Mouse (Mus musculus): Measurements from ENCODE around the gene Ccdc120.

The Ccdc120 gene

GRCm38 (mm10) chrX:7750432-7751116 lies at the start of gene Ccdc120:
TSS of gene Ccdc120 (minus strand) at chrX:7750905.
- in situ Hi-C loops (cut with MboI; ENCODE audit: unreplicated experiment in 2 of 2) = loop anchor here in 1 of 2 experiments (5.0 kb wide), 1 partner anchor 267 kb away; the partner anchor contains the start of gene Glod5

GRCm38 (mm10) chrX:7797327-7797726 lies 46.6 kb upstream of the Ccdc120 start:
- in situ Hi-C loops (cut with MboI; ENCODE audit: unreplicated experiment in 2 of 2) = loop anchor here (10.0 to 25.0 kb wide), 2 partner anchors 53 to 1535 kb away; no protein-coding TSS in a partner anchor

- in situ Hi-C loops (cut with MboI; ENCODE audit: unreplicated experiment in 2 of 2) = loop anchor here (10.0 to 25.0 kb wide), 2 partner anchors 50 to 1533 kb away; no protein-coding TSS in a partner anchor
Observed at GRCm38 (mm10) chrX:7795016-7795415, 44.3 kb upstream of the Ccdc120 start.

GRCm38 (mm10) chrX:7793361-7793760 lies 42.7 kb upstream of the Ccdc120 start:
- in situ Hi-C loops (cut with MboI; ENCODE audit: unreplicated experiment in 2 of 2) = loop anchor here (5.0 to 25.0 kb wide), 3 partner anchors 46 to 1531 kb away; no protein-coding TSS in a partner anchor

GRCm38 (mm10) chrX:7790309-7790708 lies 39.6 kb upstream of the Ccdc120 start:
- in situ Hi-C loops (cut with MboI; ENCODE audit: unreplicated experiment in 2 of 2) = loop anchor here (5.0 to 25.0 kb wide), 3 partner anchors 43 to 1528 kb away; no protein-coding TSS in a partner anchor

- in situ Hi-C loops (cut with MboI; ENCODE audit: unreplicated experiment in 2 of 2) = loop anchor here (5.0 to 25.0 kb wide), 3 partner anchors 42 to 1527 kb away; no protein-coding TSS in a partner anchor
Observed at GRCm38 (mm10) chrX:7789542-7790136, 38.9 kb upstream of the Ccdc120 start, which contains the start of gene Gripap1. TSS of gene Gripap1 (plus strand) at chrX:7789765.

- in situ Hi-C loops (cut with MboI; ENCODE audit: unreplicated experiment in 2 of 2) = loop anchor here in 1 of 2 experiments (25.0 kb wide), 1 partner anchor 1520 kb away; no protein-coding TSS in a partner anchor
Observed at GRCm38 (mm10) chrX:7782603-7783092, 31.9 kb upstream of the Ccdc120 start.

- in situ Hi-C loops (cut with MboI; ENCODE audit: unreplicated experiment in 2 of 2) = loop anchor here in 1 of 2 experiments (10.0 to 25.0 kb wide), 2 partner anchors 354 to 1517 kb away; no protein-coding TSS in a partner anchor
Observed at GRCm38 (mm10) chrX:7779294-7779693, 28.6 kb upstream of the Ccdc120 start.

- in situ Hi-C loops (cut with MboI; ENCODE audit: unreplicated experiment in 2 of 2) = loop anchor here in 1 of 2 experiments (10.0 to 25.0 kb wide), 2 partner anchors 354 to 1516 kb away; no protein-coding TSS in a partner anchor
Observed at GRCm38 (mm10) chrX:7778450-7779244, 27.9 kb upstream of the Ccdc120 start.

GRCm38 (mm10) chrX:7776329-7777082 lies 25.8 kb upstream of the Ccdc120 start:
- in situ Hi-C loops (cut with MboI; ENCODE audit: unreplicated experiment in 2 of 2) = loop anchor here in 1 of 2 experiments (10.0 to 25.0 kb wide), 2 partner anchors 352 to 1514 kb away; no protein-coding TSS in a partner anchor

- in situ Hi-C loops (cut with MboI; ENCODE audit: unreplicated experiment in 2 of 2) = loop anchor here in 1 of 2 experiments (10.0 to 25.0 kb wide), 2 partner anchors 351 to 1513 kb away; no protein-coding TSS in a partner anchor
Observed at GRCm38 (mm10) chrX:7775501-7776205, 24.9 kb upstream of the Ccdc120 start.

- in situ Hi-C loops (cut with MboI; ENCODE audit: unreplicated experiment in 2 of 2) = loop anchor here in 1 of 2 experiments (10.0 kb wide), 1 partner anchor 348 kb away; no protein-coding TSS in a partner anchor
Observed at GRCm38 (mm10) chrX:7772766-7773165, 22.1 kb upstream of the Ccdc120 start.

- in situ Hi-C loops (cut with MboI; ENCODE audit: unreplicated experiment in 2 of 2) = loop anchor here in 1 of 2 experiments (10.0 kb wide), 1 partner anchor 345 kb away; no protein-coding TSS in a partner anchor
Observed at GRCm38 (mm10) chrX:7769302-7770017, 18.8 kb upstream of the Ccdc120 start.

- in situ Hi-C loops (cut with MboI; ENCODE audit: unreplicated experiment in 2 of 2) = no loop called here
Observed at GRCm38 (mm10) chrX:7765764-7766163, 15.1 kb upstream of the Ccdc120 start.

- in situ Hi-C loops (cut with MboI; ENCODE audit: unreplicated experiment in 2 of 2) = no loop called here
Observed at GRCm38 (mm10) chrX:7765281-7765670, 14.6 kb upstream of the Ccdc120 start.

GRCm38 (mm10) chrX:7764657-7765280 lies 14.1 kb upstream of the Ccdc120 start:
- in situ Hi-C loops (cut with MboI; ENCODE audit: unreplicated experiment in 2 of 2) = no loop called here

- in situ Hi-C loops (cut with MboI; ENCODE audit: unreplicated experiment in 2 of 2) = no loop called here
Observed at GRCm38 (mm10) chrX:7763631-7764393, 13.1 kb upstream of the Ccdc120 start.
